Mouse (Mus musculus): ENCODE data around the gene Sytl3. TPM values are rescaled to one million over a fixed set of nuclear protein-coding genes. Genes with fewer than 3 reads are reported as not detected.

Gene Sytl3
- total RNA-seq, 2 experiments from 2014 or later = 0.62 to 1.2 TPM

DNA sequence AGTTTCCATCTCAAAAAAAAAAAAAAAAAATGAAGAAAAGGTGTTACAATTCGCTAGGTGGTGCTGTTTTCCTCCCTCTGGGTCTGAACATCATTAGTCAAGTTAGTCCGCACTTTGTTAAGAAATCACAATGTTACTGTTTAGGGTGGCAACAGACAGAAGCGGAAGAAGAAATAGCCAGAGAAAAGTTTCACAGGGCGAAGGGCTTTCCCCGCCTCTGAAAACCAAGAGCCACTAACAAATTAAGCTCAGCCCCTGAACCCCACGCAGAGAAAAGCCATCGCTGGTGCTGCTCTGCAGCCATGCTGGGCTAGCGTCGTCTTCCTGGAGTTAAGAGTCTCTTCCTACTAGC is 119.4 kb downstream of the Sytl3 start:
- DNase-seq = peak; percentile 74 to 79

DNA sequence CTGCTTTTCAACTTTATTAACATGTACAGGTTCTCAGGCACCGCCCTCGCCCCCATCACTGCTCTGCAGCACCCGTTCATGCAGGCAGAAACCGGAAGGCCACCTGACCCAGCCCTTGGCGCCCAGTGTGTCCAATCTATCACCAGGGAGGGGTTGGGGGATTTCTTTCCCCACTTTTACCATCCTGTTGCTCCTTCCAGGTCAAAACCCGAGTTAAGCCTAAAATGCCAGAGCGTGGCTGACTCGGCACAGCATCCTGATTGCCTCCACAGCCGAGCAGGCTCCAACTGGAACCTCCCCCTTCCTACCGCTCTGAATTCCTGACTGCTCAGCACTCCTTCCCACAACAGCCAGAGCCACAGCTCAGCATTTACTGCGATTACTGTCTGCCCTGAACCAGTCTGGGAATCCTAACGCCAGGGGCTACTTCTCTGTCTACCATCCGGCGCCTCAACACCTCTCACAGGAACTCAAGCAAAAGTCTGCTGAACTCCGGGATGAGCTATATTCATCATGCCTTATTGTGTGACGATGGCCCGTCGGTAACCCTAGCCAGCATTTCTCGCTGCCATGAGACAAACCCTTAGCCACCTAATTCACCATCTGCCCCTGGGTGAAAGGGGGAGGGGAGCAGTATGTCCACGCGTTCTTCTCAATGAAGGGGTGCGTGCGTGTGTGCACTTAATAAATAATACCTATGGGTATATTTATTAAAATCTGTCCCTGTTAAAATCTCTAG is 120.0 kb downstream of the Sytl3 start:
- peak; percentile 49 to 71 for DNase-seq

- DNase-seq = no peak
Observed at GRCm38 (mm10) chr17:6779632-6780031, 120.7 kb downstream of the Sytl3 start.

DNA sequence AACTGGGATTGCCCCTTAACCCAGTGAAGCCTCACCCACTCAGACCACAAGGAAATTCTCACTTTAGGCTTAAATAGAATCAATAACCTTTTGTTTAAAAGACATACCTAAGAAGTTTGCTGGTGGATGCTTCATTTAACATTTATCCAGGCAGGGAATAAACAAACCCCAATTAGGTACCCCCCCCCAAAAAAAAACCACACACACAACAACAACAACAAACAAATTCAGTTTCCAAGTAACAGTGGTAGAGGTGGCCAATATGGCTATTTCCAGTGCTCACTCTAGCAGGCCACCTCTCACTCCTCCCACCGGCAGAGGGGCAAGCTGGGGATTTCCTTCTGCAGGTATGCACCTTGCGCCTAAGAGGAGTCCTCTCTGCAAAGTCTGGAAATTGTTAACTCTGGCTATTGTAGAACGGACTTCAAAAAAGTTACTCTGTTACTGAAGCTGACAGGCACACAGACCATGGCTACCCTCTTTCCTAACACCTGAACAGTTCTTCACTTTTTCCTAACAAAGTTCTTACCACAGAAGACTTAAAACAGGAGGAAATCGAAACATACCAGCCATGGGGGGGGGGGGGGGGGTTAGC is 121.7 kb downstream of the Sytl3 start:
- DNase-seq = no peak

DNA sequence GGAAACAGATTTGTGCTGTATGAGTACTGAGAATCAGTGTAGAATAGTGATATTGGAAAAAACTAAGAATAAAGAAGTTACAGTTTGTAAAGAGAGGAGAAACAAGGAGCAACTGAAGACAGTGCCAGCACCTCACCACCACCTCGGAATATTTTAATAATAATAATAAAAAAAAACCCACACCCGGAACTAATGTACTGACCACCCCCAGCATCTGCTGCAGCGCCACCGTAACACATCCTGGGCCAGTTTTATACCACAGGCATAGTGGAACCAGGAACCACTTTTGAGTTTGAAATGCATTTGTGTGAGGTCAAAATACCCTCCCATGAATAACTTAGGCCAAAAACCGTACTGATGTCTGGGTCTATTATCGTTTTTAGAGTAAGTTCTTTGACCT is 122.4 kb downstream of the Sytl3 start:
- DNase-seq = no peak

- DNase-seq = peak in 1 of 2 experiments; percentile 32
Observed at GRCm38 (mm10) chr17:6782033-6782526, 123.2 kb downstream of the Sytl3 start.

DNA sequence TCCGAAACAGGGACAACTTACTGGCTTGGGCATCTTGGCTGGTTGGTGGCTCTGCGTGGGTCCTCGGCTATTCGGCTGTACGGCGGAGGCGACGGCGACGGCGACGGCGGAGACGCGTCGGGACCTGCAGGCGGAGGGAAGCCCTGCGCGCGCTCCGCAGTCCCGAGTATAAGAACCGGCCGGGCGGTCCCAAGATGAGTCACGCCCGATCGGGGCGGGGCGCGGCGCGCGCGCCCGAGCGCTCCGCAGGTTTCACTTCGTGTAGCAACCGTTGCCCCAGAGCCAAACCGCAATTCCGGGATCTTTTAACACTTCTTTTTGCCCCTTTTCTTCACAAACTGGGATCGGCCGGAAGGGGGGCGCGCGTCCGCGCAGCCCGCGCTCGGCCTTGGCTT is 123.7 kb downstream of the Sytl3 start, which contains the start of gene Ezr:
Gene Ezr, minus strand, starts transcription at position 174 of the 395 bp plus-strand sequence.
- DNase-seq = peak; percentile 93 to 94

DNA sequence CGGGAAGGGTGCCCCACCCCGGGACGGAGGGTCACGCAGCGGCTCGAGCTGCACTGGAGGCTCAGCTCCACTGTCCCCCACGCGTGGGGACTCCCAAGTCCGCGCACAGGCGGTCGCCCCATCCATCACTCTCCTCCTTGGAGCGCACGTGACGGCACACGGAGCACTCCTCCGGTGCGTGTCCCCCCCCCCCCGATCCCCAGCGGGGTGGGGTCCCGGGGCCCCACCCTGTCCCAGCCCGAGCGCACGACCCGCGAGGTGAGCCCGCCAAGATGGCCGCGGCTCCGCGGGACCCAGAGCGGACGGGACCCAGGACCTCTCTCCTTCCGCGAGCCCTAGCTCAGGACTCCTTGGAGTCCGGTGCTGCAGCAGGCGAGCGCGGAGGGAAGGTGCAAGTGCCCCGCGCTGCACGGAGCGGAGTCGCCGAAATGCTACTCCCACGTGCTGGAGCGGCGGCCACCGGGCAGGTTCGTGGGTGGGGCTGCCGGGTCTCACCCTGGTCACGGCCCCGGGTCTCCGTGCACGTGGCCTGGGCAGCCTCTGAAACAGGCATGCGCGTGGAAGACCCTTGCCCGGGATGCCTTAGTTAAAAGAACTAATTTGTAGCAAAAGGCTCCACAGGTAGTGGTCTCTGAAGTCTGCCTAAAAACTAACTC is 124.2 kb downstream of the Sytl3 start:
- DNase-seq = peak; percentile 51 to 66

GRCm38 (mm10) chr17:6783756-6784357 is 125.0 kb downstream of the Sytl3 start:
- DNase-seq = no peak

- no peak for DNase-seq
Observed at GRCm38 (mm10) chr17:6787241-6787640, 128.3 kb downstream of the Sytl3 start.

Other genes with a start within 250 kb of the Sytl3 start
- gene Dynlt1b, start 229.0 kb upstream of the Sytl3 start, total RNA-seq (2021) = 10 to 100 TPM; 30.0 to 31.6 TPM
- 1 to 10 TPM; 1.0 to 2.2 TPM for gene Dynlt1c, start 57.4 kb upstream of the Sytl3 start, total RNA-seq (2021)
- 10 to 100 TPM; 36.8 to 40.4 TPM for gene Dynlt1f, start 3.2 kb upstream of the Sytl3 start, total RNA-seq (2021)
- 10 to 100 TPM; 32.5 to 36.9 TPM for gene Ezr, start 123.7 kb downstream of the Sytl3 start, total RNA-seq (2021)